Mouse (Mus musculus): ENCODE data around the gene Ddx43. TPM values are rescaled to one million over a fixed set of nuclear protein-coding genes. Genes with fewer than 3 reads are reported as not detected.
A peak's percentile ranks its signal among the peaks of the same experiment; 100 is the strongest.
"Not testable (repeated sequence)": the region's sequence is repeated elsewhere in the genome, so short reads cannot be mapped to it uniquely, and the experiment has no call there.

The Ddx43 gene
- polyA plus RNA-seq, 1 experiment from 2014 or later, result 0.49 TPM

GRCm38 (mm10) chr9:78358053-78358452 lies 37.5 kb upstream of the Ddx43 start:
- peak; percentile 76 for ATAC-seq (replicated peaks; ENCODE audit: low FRiP score)
- H3K27me3 ChIP-seq (ENCODE audit: control insufficient read depth, insufficient read depth, low read length), result no peaks in the 10 kb centered on the region
- no peak overlapping the region for H3K27ac ChIP-seq (ENCODE audit: low read depth, low read length)
- no peak overlapping the region for H3K4me2 ChIP-seq (ENCODE audit: low read depth, low read length, severe bottlenecking)
- H3K4me1 ChIP-seq (replicated peaks; ENCODE audit: control insufficient read depth, insufficient read depth, low read length), result no peaks in the 10 kb centered on the region
- DNase-seq (ENCODE audit: low spot score), result peak; percentile 83
- H3K9ac ChIP-seq (ENCODE audit: low read length), result no peak overlapping the region
- H3K9me3 ChIP-seq (ENCODE audit: control insufficient read depth, low read length), result no peaks in the 10 kb centered on the region
- no peak overlapping the region for H3K4me3 ChIP-seq (ENCODE audit: low read depth, low read length)
- WGBS, result 14% methylated on average over 9 of the region's 9 CpGs
- no peaks in the 10 kb centered on the region for H3K36me3 ChIP-seq (ENCODE audit: control insufficient read depth, insufficient read depth, low read length)

GRCm38 (mm10) chr9:78359750-78360483 lies 35.7 kb upstream of the Ddx43 start:
- ATAC-seq (replicated peaks; ENCODE audit: low FRiP score) (no peak), DNase-seq (ENCODE audit: low spot score) (no peak)
- Histone ChIP-seq H3K4me2 (ENCODE audit: low read depth, low read length, severe bottlenecking) (no peak overlapping the region), H3K36me3 (ENCODE audit: control insufficient read depth, insufficient read depth, low read length) (no peaks in the 10 kb centered on the region), H3K4me3 (ENCODE audit: low read depth, low read length) (no peak overlapping the region), H3K4me1 (replicated peaks; ENCODE audit: control insufficient read depth, insufficient read depth, low read length) (no peaks in the 10 kb centered on the region), H3K27ac (ENCODE audit: low read depth, low read length) (no peak overlapping the region), H3K9me3 (ENCODE audit: control insufficient read depth, low read length) (no peaks in the 10 kb centered on the region), H3K9ac (ENCODE audit: low read length) (no peak overlapping the region), H3K27me3 (ENCODE audit: control insufficient read depth, insufficient read depth, low read length) (no peaks in the 10 kb centered on the region)
- 80% methylated on average over 6 of the region's 6 CpGs for WGBS

GRCm38 (mm10) chr9:78360484-78360872 lies 35.1 kb upstream of the Ddx43 start:
- Histone ChIP-seq H3K4me1 (replicated peaks; ENCODE audit: control insufficient read depth, insufficient read depth, low read length) (no peaks in the 10 kb centered on the region), H3K4me2 (ENCODE audit: low read depth, low read length, severe bottlenecking) (no peak overlapping the region), H3K9me3 (ENCODE audit: control insufficient read depth, low read length) (no peaks in the 10 kb centered on the region), H3K9ac (ENCODE audit: low read length) (no peak overlapping the region), H3K27ac (ENCODE audit: low read depth, low read length) (no peak overlapping the region), H3K27me3 (ENCODE audit: control insufficient read depth, insufficient read depth, low read length) (no peaks in the 10 kb centered on the region), H3K4me3 (ENCODE audit: low read depth, low read length) (no peak overlapping the region), H3K36me3 (ENCODE audit: control insufficient read depth, insufficient read depth, low read length) (no peaks in the 10 kb centered on the region)
- ATAC-seq (replicated peaks; ENCODE audit: low FRiP score), result no peak
- no peak for DNase-seq (ENCODE audit: low spot score)
- WGBS, result 43% methylated on average over 2 of the region's 2 CpGs

GRCm38 (mm10) chr9:78363374-78363773 lies 32.2 kb upstream of the Ddx43 start:
- 82% methylated on average over 6 of the region's 6 CpGs for whole genome bisulfite sequencing
- Histone ChIP-seq H3K4me2 (ENCODE audit: low read depth, low read length, severe bottlenecking) (no peak overlapping the region), H3K4me1 (replicated peaks; ENCODE audit: control insufficient read depth, insufficient read depth, low read length) (no peaks in the 10 kb centered on the region), H3K27me3 (ENCODE audit: control insufficient read depth, insufficient read depth, low read length) (no peaks in the 10 kb centered on the region), H3K9me3 (ENCODE audit: control insufficient read depth, low read length) (no peaks in the 10 kb centered on the region), H3K27ac (ENCODE audit: low read depth, low read length) (no peak overlapping the region), H3K36me3 (ENCODE audit: control insufficient read depth, insufficient read depth, low read length) (no peaks in the 10 kb centered on the region), H3K9ac (ENCODE audit: low read length) (no peak overlapping the region), H3K4me3 (ENCODE audit: low read depth, low read length) (no peak overlapping the region)
- ATAC-seq (replicated peaks; ENCODE audit: low FRiP score), result no peak
- no peak for DNase-seq (ENCODE audit: low spot score)

- Histone ChIP-seq H3K4me1 (replicated peaks; ENCODE audit: control insufficient read depth, insufficient read depth, low read length) (no peaks in the 10 kb centered on the region), H3K36me3 (ENCODE audit: control insufficient read depth, insufficient read depth, low read length) (no peaks in the 10 kb centered on the region), H3K27ac (ENCODE audit: low read depth, low read length) (no peak overlapping the region), H3K9ac (ENCODE audit: low read length) (no peak overlapping the region), H3K27me3 (ENCODE audit: control insufficient read depth, insufficient read depth, low read length) (no peaks in the 10 kb centered on the region), H3K4me2 (ENCODE audit: low read depth, low read length, severe bottlenecking) (no peak overlapping the region), H3K9me3 (ENCODE audit: control insufficient read depth, low read length) (no peaks in the 10 kb centered on the region), H3K4me3 (ENCODE audit: low read depth, low read length) (no peak overlapping the region)
- DNase-seq (ENCODE audit: low spot score) (no peak), ATAC-seq (replicated peaks; ENCODE audit: low FRiP score) (no peak)
- WGBS, result 88% methylated on average over 6 of the region's 6 CpGs
Observed at GRCm38 (mm10) chr9:78364701-78365100, 30.9 kb upstream of the Ddx43 start.

- ATAC-seq (replicated peaks; ENCODE audit: low FRiP score) (no peak), DNase-seq (ENCODE audit: low spot score) (no peak)
- Histone ChIP-seq H3K9ac (ENCODE audit: low read length) (no peak overlapping the region), H3K36me3 (ENCODE audit: control insufficient read depth, insufficient read depth, low read length) (no peaks in the 10 kb centered on the region), H3K4me2 (ENCODE audit: low read depth, low read length, severe bottlenecking) (no peak overlapping the region), H3K9me3 (ENCODE audit: control insufficient read depth, low read length) (no peaks in the 10 kb centered on the region), H3K4me3 (ENCODE audit: low read depth, low read length) (no peak overlapping the region), H3K27ac (ENCODE audit: low read depth, low read length) (no peak overlapping the region), H3K27me3 (ENCODE audit: control insufficient read depth, insufficient read depth, low read length) (no peaks in the 10 kb centered on the region), H3K4me1 (replicated peaks; ENCODE audit: control insufficient read depth, insufficient read depth, low read length) (no peaks in the 10 kb centered on the region)
- WGBS, result 58% methylated on average over 13 of the region's 13 CpGs
Observed at GRCm38 (mm10) chr9:78365850-78366544, 29.6 kb upstream of the Ddx43 start.

GRCm38 (mm10) chr9:78367959-78368358 lies 27.6 kb upstream of the Ddx43 start, which contains the start of gene Dppa5a:
TSS of gene Dppa5a (minus strand) at chr9:78368177.
- H3K27me3 ChIP-seq (ENCODE audit: control insufficient read depth, insufficient read depth, low read length); H3K9ac ChIP-seq (ENCODE audit: low read length); H3K4me1 ChIP-seq (replicated peaks; ENCODE audit: control insufficient read depth, insufficient read depth, low read length); H3K27ac ChIP-seq (ENCODE audit: low read depth, low read length); H3K4me2 ChIP-seq (ENCODE audit: low read depth, low read length, severe bottlenecking); DNase-seq (ENCODE audit: low spot score); H3K36me3 ChIP-seq (ENCODE audit: control insufficient read depth, insufficient read depth, low read length); H3K4me3 ChIP-seq (ENCODE audit: low read depth, low read length); H3K9me3 ChIP-seq (ENCODE audit: control insufficient read depth, low read length): not testable (repeated sequence)
- ATAC-seq (replicated peaks; ENCODE audit: low FRiP score), result 0 out of 2 replicates have a peak, but pooled peaks have one; percentile 12
- 94% methylated on average over 16 of the region's 16 CpGs for WGBS

- Histone ChIP-seq H3K4me2 (ENCODE audit: low read depth, low read length, severe bottlenecking) (no peak overlapping the region), H3K4me1 (replicated peaks; ENCODE audit: control insufficient read depth, insufficient read depth, low read length) (no peaks in the 10 kb centered on the region), H3K27me3 (ENCODE audit: control insufficient read depth, insufficient read depth, low read length) (no peaks in the 10 kb centered on the region), H3K36me3 (ENCODE audit: control insufficient read depth, insufficient read depth, low read length) (no peaks in the 10 kb centered on the region), H3K9me3 (ENCODE audit: control insufficient read depth, low read length) (no peaks in the 10 kb centered on the region), H3K4me3 (ENCODE audit: low read depth, low read length) (no peak overlapping the region), H3K9ac (ENCODE audit: low read length) (no peak overlapping the region), H3K27ac (ENCODE audit: low read depth, low read length) (no peak overlapping the region)
- ATAC-seq (replicated peaks; ENCODE audit: low FRiP score) (no peak), DNase-seq (ENCODE audit: low spot score) (no peak)
- WGBS, result 79% methylated on average over 3 of the region's 3 CpGs
Observed at GRCm38 (mm10) chr9:78368671-78369293, 26.8 kb upstream of the Ddx43 start.
